Mouse (Mus musculus) MEL (cell line): ENCODE measurements around the gene Npsr1. TPM values are rescaled to one million over a fixed set of nuclear protein-coding genes. Genes with fewer than 3 reads are reported as not detected.

Experiments
- DNase-seq: peaks from one replicate; pipeline ENCODE4 v3.0.0; 2011; ENCODE audit warnings: low read depth, low spot score
- H3K27ac ChIP-seq: 2 replicates; pipeline ENCODE4 v1.5.1; 2012; ENCODE audit warnings: low read depth, mild to moderate bottlenecking, control low read depth, low read length, moderate library complexity; ENCODE audit not compliant: control insufficient read depth
- H3K27me3 ChIP-seq, 2 experiments: fragments of 150-350 bp in 1 of 2; sonication (generic) in 1 of 2; 2 replicates each; pipeline ENCODE4 v1.6.1; 2012; ENCODE audit warnings: low read length in 2 of 2, mild to moderate bottlenecking in 2 of 2, improper control_type of control experiment in 1 of 2, moderate library complexity in 1 of 2; ENCODE audit not compliant: insufficient read depth in 2 of 2, control insufficient read depth in 1 of 2
- H3K36me3 ChIP-seq, 2 experiments: 2 replicates each; pipeline ENCODE4 v1.6.1; 2012 to 2014; ENCODE audit warnings: low read length in 2 of 2, improper control_type of control experiment in 1 of 2, inconsistent platforms in 1 of 2, mild to moderate bottlenecking in 1 of 2; ENCODE audit not compliant: insufficient read depth in 2 of 2, control insufficient read depth in 1 of 2
- H3K4me1 ChIP-seq, 2 experiments: fragments of 150-350 bp in 1 of 2; sonication (generic) in 1 of 2; 2 replicates each; pipeline ENCODE4 v1.6.1; 2012; ENCODE audit warnings: low read length in 2 of 2, improper control_type of control experiment in 1 of 2, mild to moderate bottlenecking in 1 of 2; ENCODE audit not compliant: insufficient read depth in 2 of 2, control insufficient read depth in 1 of 2
- H3K4me3 ChIP-seq, 2 experiments: fragments of 150-350 bp in 1 of 2; sonication (generic) in 1 of 2; 2 replicates each; pipeline ENCODE4 v1.5.1; 2012; ENCODE audit warnings: low read depth in 2 of 2, low read length in 2 of 2, mild to moderate bottlenecking in 2 of 2, moderate library complexity in 2 of 2, control low read depth in 1 of 2, improper control_type of control experiment in 1 of 2; ENCODE audit not compliant: control insufficient read depth in 1 of 2, insufficient read depth in 1 of 2
- H3K79me2 ChIP-seq: 2 replicates; pipeline ENCODE4 v1.6.1; 2012; ENCODE audit warnings: mild to moderate bottlenecking, low read length, moderate library complexity; ENCODE audit not compliant: control insufficient read depth, poor library complexity, insufficient read depth
- H3K9ac ChIP-seq: 2 replicates; pipeline ENCODE4 v1.6.1; 2012; ENCODE audit warnings: low read depth, mild to moderate bottlenecking, control low read depth, low read length, moderate library complexity; ENCODE audit not compliant: control insufficient read depth, poor library complexity, severe bottlenecking
- H3K9me3 ChIP-seq: fragments of 150-350 bp; sonication (generic); replicated peaks from 2 replicates; pipeline ENCODE4 v1.6.1; 2012; ENCODE audit warnings: mild to moderate bottlenecking, low read length, improper control_type of control experiment, moderate library complexity; ENCODE audit not compliant: insufficient read depth
- BHLHE40 ChIP-seq: IDR thresholded peaks from 2 replicates; pipeline ENCODE4 v1.6.1; 2012; ENCODE audit warnings: low read depth, mild to moderate bottlenecking, inconsistent platforms, low read length, improper control_type of control experiment, borderline replicate concordance
- CHD2 ChIP-seq: IDR thresholded peaks from 2 replicates; pipeline ENCODE4 v1.6.1; 2011; ENCODE audit warnings: low read length, improper control_type of control experiment
- CTCF ChIP-seq, 3 experiments: IDR thresholded peaks in 2 of 3; conservative IDR thresholded peaks in 1 of 3; 2 replicates each; pipeline ENCODE4 v1.5.1; 2011 to 2012; ENCODE audit warnings: low read length in 3 of 3, low read depth in 2 of 3, mild to moderate bottlenecking in 2 of 3, improper control_type of control experiment in 1 of 3, inconsistent platforms in 1 of 3, mixed read lengths in 1 of 3, moderate library complexity in 1 of 3; ENCODE audit not compliant: control insufficient read depth in 1 of 3, insufficient read depth in 1 of 3, poor library complexity in 1 of 3, severe bottlenecking in 1 of 3
- EP300 ChIP-seq, 2 experiments: IDR thresholded peaks; 2 replicates each; pipeline ENCODE4 v1.6.1; 2011; ENCODE audit warnings: improper control_type of control experiment in 2 of 2, low read length in 2 of 2, low read depth in 1 of 2, mild to moderate bottlenecking in 1 of 2
- ETS1 ChIP-seq: IDR thresholded peaks from 2 replicates; pipeline ENCODE4 v1.6.1; 2012; ENCODE audit warnings: low read depth, mild to moderate bottlenecking, inconsistent platforms, low read length, improper control_type of control experiment, moderate library complexity
- GABPA ChIP-seq: IDR thresholded peaks from 2 replicates; pipeline ENCODE4 v1.6.1; 2012; ENCODE audit warnings: low read depth, mild to moderate bottlenecking, inconsistent platforms, low read length, improper control_type of control experiment, moderate library complexity
- HCFC1 ChIP-seq: IDR thresholded peaks from 2 replicates; pipeline ENCODE4 v1.6.1; 2012; ENCODE audit warnings: low read depth, mild to moderate bottlenecking, inconsistent platforms, low read length, improper control_type of control experiment, moderate library complexity
- JUND ChIP-seq: IDR thresholded peaks from 2 replicates; pipeline ENCODE4 v1.6.1; 2011; ENCODE audit warnings: low read depth, mild to moderate bottlenecking, improper control_type of control experiment, low read length
- KAT2A ChIP-seq: conservative IDR thresholded peaks from 2 replicates; pipeline ENCODE4 v1.6.1; 2012; ENCODE audit warnings: low read depth, low read length, improper control_type of control experiment, inconsistent platforms
- MAFK ChIP-seq: IDR thresholded peaks from 2 replicates; pipeline ENCODE4 v1.6.1; 2011; ENCODE audit warnings: low read depth, mild to moderate bottlenecking, low read length, improper control_type of control experiment, borderline replicate concordance
- MAZ ChIP-seq: IDR thresholded peaks from 2 replicates; pipeline ENCODE4 v1.6.1; 2012; ENCODE audit warnings: low read depth, mild to moderate bottlenecking, inconsistent platforms, low read length, improper control_type of control experiment
- MEF2A ChIP-seq: IDR thresholded peaks from 2 replicates; pipeline ENCODE4 v1.6.1; 2014; ENCODE audit warnings: low read depth, mild to moderate bottlenecking, inconsistent platforms, low read length, improper control_type of control experiment; ENCODE audit not compliant: poor library complexity, insufficient replicate concordance, severe bottlenecking; ENCODE audit errors: extremely low read depth
- MXI1 ChIP-seq: IDR thresholded peaks from 2 replicates; pipeline ENCODE4 v1.6.1; 2011; ENCODE audit warnings: mild to moderate bottlenecking, low read depth, low read length, improper control_type of control experiment
- MYB ChIP-seq: IDR thresholded peaks from 2 replicates; pipeline ENCODE4 v1.6.1; 2011; ENCODE audit warnings: mild to moderate bottlenecking, low read depth, low read length, improper control_type of control experiment
- MYC ChIP-seq: IDR thresholded peaks from 2 replicates; pipeline ENCODE4 v1.6.1; 2011; ENCODE audit warnings: low read depth, mild to moderate bottlenecking, low read length, improper control_type of control experiment, moderate library complexity
- NELFE ChIP-seq: IDR thresholded peaks from 2 replicates; pipeline ENCODE4 v1.6.1; 2011; ENCODE audit warnings: low read depth, low read length, improper control_type of control experiment
- POLR2A ChIP-seq, 2 experiments: IDR thresholded peaks; 2 replicates each; pipeline ENCODE4 v1.6.1; 2011 to 2012; ENCODE audit warnings: low read length in 2 of 2, mild to moderate bottlenecking in 2 of 2, control low read depth in 1 of 2, improper control_type of control experiment in 1 of 2, low read depth in 1 of 2, moderate library complexity in 1 of 2; ENCODE audit not compliant: control insufficient read depth in 1 of 2, insufficient read depth in 1 of 2, poor library complexity in 1 of 2
- POLR2AphosphoS2 ChIP-seq: IDR thresholded peaks from 2 replicates; pipeline ENCODE4 v1.6.1; 2011; ENCODE audit warnings: low read length, improper control_type of control experiment
- POLR2AphosphoS5 ChIP-seq: IDR thresholded peaks from 2 replicates; pipeline ENCODE4 v1.6.1; 2012; ENCODE audit warnings: low read depth, borderline replicate concordance, mild to moderate bottlenecking, inconsistent platforms, low read length, moderate library complexity, mixed read lengths
- RAD21 ChIP-seq: IDR thresholded peaks from 2 replicates; pipeline ENCODE4 v1.6.1; 2011; ENCODE audit warnings: mild to moderate bottlenecking, low read depth, low read length, improper control_type of control experiment
- RCOR1 ChIP-seq: IDR thresholded peaks from 2 replicates; pipeline ENCODE4 v1.6.1; 2012; ENCODE audit warnings: low read depth, mild to moderate bottlenecking, inconsistent platforms, low read length, improper control_type of control experiment
- SMC3 ChIP-seq: IDR thresholded peaks from 2 replicates; pipeline ENCODE4 v1.6.1; 2011; ENCODE audit warnings: low read depth, low read length, improper control_type of control experiment
- TCF12 ChIP-seq: IDR thresholded peaks from 2 replicates; pipeline ENCODE4 v1.6.1; 2014; ENCODE audit warnings: low read depth, mild to moderate bottlenecking, inconsistent platforms, low read length, improper control_type of control experiment, moderate library complexity
- USF1 ChIP-seq: IDR thresholded peaks from 2 replicates; pipeline ENCODE4 v1.6.1; 2014; ENCODE audit warnings: low read depth, mild to moderate bottlenecking, inconsistent platforms, low read length, improper control_type of control experiment, moderate library complexity
- ZKSCAN1 ChIP-seq: IDR thresholded peaks from 2 replicates; pipeline ENCODE4 v1.6.1; 2012; ENCODE audit warnings: low read depth, mild to moderate bottlenecking, inconsistent platforms, low read length, improper control_type of control experiment, moderate library complexity
- ZMIZ1 ChIP-seq: IDR thresholded peaks from 2 replicates; pipeline ENCODE4 v1.6.1; 2012; ENCODE audit warnings: low read depth, mild to moderate bottlenecking, inconsistent platforms, low read length, improper control_type of control experiment, moderate library complexity
- polyA plus RNA-seq, 2 experiments: library from polyadenylated mRNA; stranded (reverse) in 1 of 2; unstranded in 1 of 2; fragments of >175 nt in 1 of 2; fragments of >200 nt in 1 of 2; gene quantifications; 2 replicates each; pipeline versions ENCODE4 v1.2.1 to v1.2.4; 2012; ENCODE audit warnings: low replicate concordance in 2 of 2, low read depth in 1 of 2; ENCODE audit not compliant: insufficient read length in 2 of 2, insufficient read depth in 1 of 2, missing spikeins in 1 of 2
- total RNA-seq: library from RNA; depleted of rRNA; stranded (reverse); fragments of 300-350 nt; gene quantifications from 2 replicates; pipeline ENCODE4 v1.2.3, GENCODE M21; 2012

Gene Npsr1
- total and polyA plus RNA-seq, 3 experiments: 0.08 TPM; not detected in 2

GRCm38 (mm10) chr9:24284239-24285084 lies 186.7 kb downstream of the Npsr1 start (continued):
- TF ChIP-seq HCFC1 (peak; percentile 76), MXI1 (peak; percentile 89), KAT2A (peak; percentile 62), MAFK (peak; percentile 97), MAZ (0 out of 2 replicates have a peak, but pooled peaks have one; percentile 91), TCF12 (peak; percentile 100), RAD21 (peak; percentile 5), MEF2A (peak; percentile 84; the same call in 1 of the 2 replicates), ETS1 (peak; percentile 99), POLR2AphosphoS2 (peak; percentile 81; the same call in 1 of the 2 replicates), RCOR1 (peak; percentile 99), POLR2A (IDR thresholded peaks at IDR 0.05; ENCODE audit: control insufficient read depth in 1 of 2, insufficient read depth in 1 of 2, low read depth in 1 of 2, low read length in 2 of 2, poor library complexity in 1 of 2) (no peak), ZMIZ1 (0 out of 2 replicates have a peak, but pooled peaks have one; percentile 70), EP300 (IDR thresholded peaks at IDR 0.05; ENCODE audit: low read depth in 1 of 2, low read length in 2 of 2) (peak; percentile 100), MYB (peak; percentile 93), SMC3 (peak; percentile 37; the same call in 1 of the 2 replicates), GABPA (peak; percentile 96), CHD2 (peak; percentile 79), POLR2AphosphoS5 (no peak), JUND (peak; percentile 93)

GRCm38 (mm10) chr9:24285419-24285818 lies 187.6 kb downstream of the Npsr1 start:
- Histone ChIP-seq H3K27me3 (no peaks in the 10 kb centered on the region), H3K9ac (no peak overlapping the region), H3K36me3 (peaks cover 0 to 43% of the 10 kb centered on the region in 2 experiments; a peak in 2 of 4 replicates), H3K9me3 (no peaks in the 10 kb centered on the region)
- TF ChIP-seq BHLHE40: no peak
- TF ChIP-seq RCOR1: peak; percentile 38; the same call in 1 of the 2 replicates
- TF ChIP-seq ZMIZ1: no peak
- no peak for TF ChIP-seq ZKSCAN1
- TF ChIP-seq USF1: peak; percentile 60; the same call in 1 of the 2 replicates
- peak; percentile 11 to 34; a peak in 1 of 4 replicates for TF ChIP-seq EP300 (IDR thresholded peaks at IDR 0.05; ENCODE audit: low read depth in 1 of 2, low read length in 2 of 2)
- 0 out of 2 replicates have a peak, but pooled peaks have one; percentile 25 for TF ChIP-seq MYC
- TF ChIP-seq POLR2A (IDR thresholded peaks at IDR 0.05; ENCODE audit: control insufficient read depth in 1 of 2, insufficient read depth in 1 of 2, low read depth in 1 of 2, low read length in 2 of 2, poor library complexity in 1 of 2): no peak
- TF ChIP-seq KAT2A: no peak
- 0 out of 2 replicates have a peak, but pooled peaks have one; percentile 9 for TF ChIP-seq NELFE
- TF ChIP-seq TCF12: no peak
- no peak for TF ChIP-seq CTCF (IDR thresholded peaks at IDR 0.05 in 2 of 3, conservative IDR thresholded peaks at IDR 0.05 in 1 of 3; ENCODE audit: control insufficient read depth in 1 of 3, insufficient read depth in 1 of 3, low read depth in 2 of 3, low read length in 3 of 3, poor library complexity in 1 of 3, severe bottlenecking in 1 of 3)
- TF ChIP-seq, all 39 proteins: peak for 5
- Histone ChIP-seq H3K27ac (no peak overlapping the region), H3K79me2 (no peaks in the 10 kb centered on the region), H3K4me3 (no peak overlapping the region), H3K4me1 (peaks cover 27 to 36% of the 10 kb centered on the region in 2 experiments)
- DNase-seq: peak; percentile 24
